Mouse (Mus musculus): ENCODE measurements at regions not wholly inside any gene's neighbourhood (a gene's known extent, or its start where the extent isn't known, plus 50 kb on each side); places are given as distances from the start of the nearest gene placed in this dataset.

GRCm38 (mm10) chr4:72379011-72379410 lies 178.3 kb upstream of the Tle1 start:
- TF ChIP-seq GATA1 (IDR thresholded peaks at IDR 0.05; ENCODE audit: borderline replicate concordance, low read length) (no peak), FLI1 (IDR thresholded peaks at IDR 0.05; ENCODE audit: low read length) (no peak)
